Mouse (Mus musculus) G1E-ER4 (cell line): ENCODE results near the gene Platr25. TPM values are rescaled to one million over a fixed set of nuclear protein-coding genes. Genes with fewer than 3 reads are reported as not detected.
"Not testable (repeated sequence)": the region's sequence is repeated elsewhere in the genome, so short reads cannot be mapped to it uniquely, and the experiment has no call there.

Source experiments
- GATA1 ChIP-seq: IDR thresholded peaks from one replicate; pipeline ENCODE4 v1.8.0; 2012; ENCODE audit warnings: low read length, inconsistent platforms
- polyA plus RNA-seq: library from polyadenylated mRNA; stranded (reverse); fragments of >175 nt; gene quantifications from 2 replicates; pipeline ENCODE4 v1.2.3, GENCODE M21; 2012

Platr25 gene
- polyA plus RNA-seq: not detected in 2 replicates

DNA sequence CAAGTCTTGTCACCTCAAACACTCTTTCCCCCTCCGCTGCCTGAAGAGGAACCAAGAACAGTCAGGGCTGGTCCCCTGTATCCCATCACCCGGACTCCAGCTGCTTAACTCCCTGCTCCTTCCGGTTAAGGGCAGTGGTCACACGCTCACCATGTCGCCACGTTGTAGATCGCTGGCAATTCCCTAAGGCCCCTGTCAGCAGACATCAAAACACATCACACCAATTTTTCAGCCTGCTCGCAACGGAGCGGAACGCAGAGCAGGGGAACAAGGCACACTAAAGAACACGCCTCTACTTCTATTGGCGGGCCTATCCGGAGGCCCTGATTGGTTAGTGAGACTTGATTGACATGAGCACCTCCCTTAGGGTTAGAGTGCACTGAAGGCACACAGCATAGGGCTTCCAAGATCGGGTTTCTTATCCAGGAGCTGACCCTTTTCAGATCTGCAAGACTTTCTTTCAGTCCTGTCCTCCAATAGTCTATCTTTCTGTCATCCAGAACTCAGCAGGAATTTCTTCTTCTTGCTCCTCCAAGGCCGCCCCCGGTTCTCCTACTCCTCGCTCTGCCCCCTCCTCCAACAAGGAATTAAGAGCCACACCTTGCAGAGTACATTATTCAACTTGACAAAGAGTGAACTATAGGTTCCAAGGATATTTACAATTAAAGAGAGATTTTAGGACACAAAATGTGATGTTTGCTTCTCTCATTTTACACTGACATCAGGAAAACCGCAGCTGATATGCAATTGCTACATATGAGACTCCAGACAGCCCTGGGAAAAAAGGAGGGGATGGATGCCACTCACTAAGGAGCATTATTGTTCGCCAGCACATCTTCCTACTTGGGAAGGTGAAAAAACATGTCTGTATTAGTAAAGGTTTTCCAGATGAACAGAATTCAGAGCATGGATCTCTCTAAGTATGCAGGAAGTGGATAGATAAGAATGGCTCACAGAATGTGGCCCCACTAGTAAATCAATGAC lies at the start of gene Platr25:
Gene Platr25, minus strand, starts transcription at position 278 of the 984 bp plus-strand sequence.
- TF ChIP-seq GATA1: not testable (repeated sequence)

- TF ChIP-seq GATA1: not testable (repeated sequence)
These were observed 25.0 kb upstream of the Platr25 start, which contains the start of gene Gm5141 for GRCm38 (mm10) chr13:62785199-62786134. Gm5141 (minus strand) TSS chr13:62785808.

- no peak for TF ChIP-seq GATA1
These were observed 27.2 kb downstream of the Platr25 start for GRCm38 (mm10) chr13:62733322-62733721.

- TF ChIP-seq GATA1: no peak
These were observed 107.2 kb downstream of the Platr25 start for GRCm38 (mm10) chr13:62653369-62653743.

GRCm38 (mm10) chr13:62623577-62624276 lies 136.8 kb downstream of the Platr25 start, which contains the start of gene 6720489N17Rik:
6720489N17Rik (minus strand) TSS chr13:62624182.
- TF ChIP-seq GATA1: not testable (repeated sequence)

Other genes starting within 250 kb of the Platr25 start
- gene Zfp935, start 202.2 kb downstream of the Platr25 start, polyA plus RNA-seq: 0.10 and 0.17 TPM in 2 replicates
- gene Zfp934, start 189.5 kb downstream of the Platr25 start, polyA plus RNA-seq: 0.16 and 0.29 TPM in 2 replicates
- not detected in 2 replicates for gene 6720489N17Rik, start 136.5 kb downstream of the Platr25 start, polyA plus RNA-seq
- gene Gm5141, start 25.1 kb upstream of the Platr25 start, polyA plus RNA-seq: not detected in 2 replicates
- gene Fbp2, start 97.7 kb upstream of the Platr25 start, polyA plus RNA-seq: not detected in 2 replicates
- gene Fbp1, start 127.6 kb upstream of the Platr25 start, polyA plus RNA-seq: not detected in 2 replicates
- 24.4 and 47.5 TPM in 2 replicates for gene 2010111I01Rik, start 204.2 kb upstream of the Platr25 start, polyA plus RNA-seq